Mouse (Mus musculus) heart, postnatal 36 days (tissue): ENCODE measurements around the gene Ddx28. TPM values are rescaled to one million over a fixed set of nuclear protein-coding genes. Genes with fewer than 3 reads are reported as not detected.

Experiments
- DNase-seq, 2 experiments: peaks; one replicate each; pipeline ENCODE4 v3.0.0; 2021 to 2022
- intact Hi-C: fragments of 180-260 bp; cut with DNase I; formaldehyde crosslinking; loops from one replicate; pipeline ENCODE4 v1.15.1; 2025
- total RNA-seq, 2 experiments: library from RNA; stranded (reverse); gene quantifications; 2 replicates each; pipeline ENCODE4 v1.2.3; 2021

Gene Ddx28
- total RNA-seq, 2 experiments from 2014 or later: 10.5 to 11.8 TPM

- intact Hi-C loops: no loop called here
- no peak for DNase-seq
Observed at GRCm38 (mm10) chr8:105971019-105971720, 40.5 kb downstream of the Ddx28 start.

- intact Hi-C loops: no loop called here
Observed at GRCm38 (mm10) chr8:105969367-105969766, 42.3 kb downstream of the Ddx28 start.

DNA sequence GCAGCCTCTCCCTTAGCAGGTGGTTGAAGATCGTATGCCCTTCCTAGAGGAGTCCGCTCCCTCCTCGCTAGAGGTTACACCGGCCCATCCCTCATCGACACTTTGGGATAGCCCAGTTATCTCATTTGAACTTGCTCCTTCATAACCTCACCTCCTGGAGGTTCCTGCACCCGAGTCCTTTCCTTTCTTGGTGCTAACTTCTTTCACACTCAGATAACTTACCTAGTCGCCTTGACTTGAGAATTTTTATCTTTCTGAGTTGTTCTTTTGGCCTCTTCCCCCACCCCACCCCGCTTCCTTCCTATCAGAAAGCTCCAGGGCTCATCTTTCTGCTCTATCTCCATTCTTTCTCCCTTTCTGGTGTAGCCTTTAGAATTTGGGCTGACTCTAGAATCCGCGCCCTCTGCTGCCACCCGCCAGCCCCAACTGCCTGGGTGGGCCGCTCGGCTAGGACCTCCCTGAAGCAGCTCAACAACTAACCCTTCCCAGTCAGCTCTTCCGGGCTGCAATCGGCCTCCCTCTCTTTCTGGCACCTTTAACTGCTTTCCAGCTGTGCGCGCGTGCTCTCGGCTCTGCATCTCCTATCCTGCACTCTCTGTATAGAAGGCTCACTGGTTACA is 44.9 kb downstream of the Ddx28 start:
- intact Hi-C loops: loop anchor here (2.0 kb wide), 1 partner anchor 66 kb away; the partner anchor contains the start of gene Pskh1
- DNase-seq: peak; percentile 20 to 43

More at GRCm38 (mm10) chr8:105969367-105969766, 42.3 kb downstream of the Ddx28 start:
- no peak for DNase-seq

DNA sequence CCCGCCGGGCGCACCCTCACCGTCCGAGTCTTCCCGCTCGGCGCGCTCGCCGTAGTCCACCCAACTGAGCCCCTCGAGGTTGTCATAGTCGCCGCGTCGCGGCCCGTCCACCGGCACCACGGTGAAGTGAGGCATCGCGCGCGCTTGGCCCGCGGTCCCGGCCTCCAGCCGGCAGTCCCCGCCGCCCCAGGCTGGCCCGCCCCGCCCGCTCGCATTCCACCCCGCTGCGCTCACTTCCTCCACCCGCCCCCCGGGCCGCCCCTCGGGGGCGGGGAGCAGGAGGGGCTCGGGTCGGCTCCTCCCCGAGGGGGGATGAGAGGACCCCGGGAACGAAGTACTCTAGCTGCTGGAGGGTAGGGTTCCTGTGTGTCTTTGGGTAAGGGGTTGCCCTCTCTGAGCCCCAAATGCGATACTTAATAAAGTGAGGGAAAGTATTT is 45.8 kb downstream of the Ddx28 start, which contains the start of gene Slc12a4:
Slc12a4 (minus strand) TSS at position 193 of the 437 bp plus-strand sequence.
- intact Hi-C loops: loop anchor here (2.0 kb wide), 1 partner anchor 65 kb away; the partner anchor contains the start of gene Pskh1
- DNase-seq: peak; percentile 84 to 87

GRCm38 (mm10) chr8:105965266-105965904 is 46.3 kb downstream of the Ddx28 start:
- intact Hi-C loops: no loop called here
- DNase-seq: peak in 1 of 2 experiments; percentile 64

- intact Hi-C loops: no loop called here
- peak; percentile 24 to 38 for DNase-seq
Observed at GRCm38 (mm10) chr8:105964506-105965265, 47.0 kb downstream of the Ddx28 start.

GRCm38 (mm10) chr8:105961536-105961935 is 50.1 kb downstream of the Ddx28 start:
- intact Hi-C loops: no loop called here
- no peak for DNase-seq

DNA sequence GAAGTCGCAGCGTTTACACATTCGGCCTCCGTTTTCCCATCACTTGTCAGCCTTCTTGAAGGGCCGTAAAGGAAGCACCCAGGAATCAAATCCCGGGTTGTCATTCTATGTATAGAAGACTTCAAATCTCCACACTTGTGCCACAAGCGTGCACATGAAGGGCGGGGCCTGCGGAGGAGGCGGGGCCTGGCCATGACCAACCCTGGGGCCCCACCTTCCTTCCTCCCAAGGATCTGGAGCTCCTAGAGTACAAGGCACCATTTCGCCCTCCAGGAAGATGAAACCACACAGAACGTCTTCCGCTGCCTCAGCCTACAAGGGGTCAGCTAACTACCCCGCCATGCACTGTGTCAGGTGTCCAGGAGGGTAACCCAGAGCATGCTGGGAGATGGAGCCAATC is 50.6 kb downstream of the Ddx28 start:
- no peak for DNase-seq

More for the DNA sequence above, 50.6 kb downstream of the Ddx28 start:
- intact Hi-C loops: no loop called here

Other genes starting within 250 kb of the Ddx28 start
- 10 to 100 TPM; 19.8 TPM for gene Ranbp10, start 184.5 kb downstream of the Ddx28 start, total RNA-seq
- not detected for gene Tsnaxip1, start 184.2 kb downstream of the Ddx28 start, total RNA-seq
- gene Cenpt, start 158.6 kb downstream of the Ddx28 start, total RNA-seq: 1 to 10 TPM; 2.0 to 2.6 TPM
- 10 to 100 TPM; 26.5 to 28.3 TPM for gene Thap11, start 156.8 kb downstream of the Ddx28 start, total RNA-seq
- 10 to 100 TPM; 33.0 to 42.4 TPM for gene Nutf2, start 151.3 kb downstream of the Ddx28 start, total RNA-seq
- gene Edc4, start 131.0 kb downstream of the Ddx28 start, total RNA-seq: 10 to 100 TPM; 24.2 to 26.3 TPM
- 1 to 10 TPM in 1 of 2 experiments, under 1 TPM in 1; 0.49 to 1.1 TPM for gene Nrn1l, start 118.3 kb downstream of the Ddx28 start, total RNA-seq
- gene Pskh1, start 111.4 kb downstream of the Ddx28 start, total RNA-seq: 10 to 100 TPM; 15.1 to 17.2 TPM
- gene Ctrl, start 78.0 kb downstream of the Ddx28 start, total RNA-seq: under 1 TPM in 1 of 2 experiments, not detected in 1; 0.43 TPM
- gene Psmb10, start 73.4 kb downstream of the Ddx28 start, total RNA-seq: 10 to 100 TPM; 63.6 to 72.7 TPM
- gene Lcat, start 68.5 kb downstream of the Ddx28 start, total RNA-seq: 1 to 10 TPM; 1.0 to 1.1 TPM
- 10 to 100 TPM; 48.0 to 50.3 TPM for gene Slc12a4, start 45.8 kb downstream of the Ddx28 start, total RNA-seq
- not detected for gene Dpep3, start 32.5 kb downstream of the Ddx28 start, total RNA-seq
- gene Dus2, start 20.5 kb downstream of the Ddx28 start, total RNA-seq: 1 to 10 TPM; 7.4 to 7.6 TPM
- gene Dpep2nb, start 5.9 kb downstream of the Ddx28 start, total RNA-seq: not detected
- gene Nfatc3, start 47.0 kb upstream of the Ddx28 start, total RNA-seq: 10 to 100 TPM; 20.1 to 20.7 TPM
- under 1 TPM; 0.31 to 0.46 TPM for gene Esrp2, start 125.1 kb upstream of the Ddx28 start, total RNA-seq
- gene Pla2g15, start 138.5 kb upstream of the Ddx28 start, total RNA-seq: 1 to 10 TPM; 9.3 to 9.9 TPM
- gene Slc7a6, start 157.0 kb upstream of the Ddx28 start, total RNA-seq: 10 to 100 TPM; 11.4 to 12.3 TPM
- 10 to 100 TPM in 1 of 2 experiments, 1 to 10 TPM in 1; 9.0 to 10.8 TPM for gene Slc7a6os, start 199.1 kb upstream of the Ddx28 start, total RNA-seq
- gene Prmt7, start 199.1 kb upstream of the Ddx28 start, total RNA-seq: 10 to 100 TPM; 24.5 to 26.8 TPM